Mouse (Mus musculus) thymus, adult 2 months (tissue): ENCODE data around the gene Snai3. TPM values are rescaled to one million over a fixed set of nuclear protein-coding genes. Genes with fewer than 3 reads are reported as not detected.

Source experiments
- DNase-seq: peaks from one replicate; pipeline ENCODE4 v3.0.0; 2021
- H3K27ac ChIP-seq: fragments of 200-500 bp; 2 replicates; pipeline ENCODE4 v1.5.1; 2012; ENCODE audit warnings: low read length, control low read depth; ENCODE audit not compliant: control insufficient read depth, insufficient read depth
- H3K27me3 ChIP-seq: fragments of 200-500 bp; 2 replicates; pipeline ENCODE4 v1.6.1; 2012; ENCODE audit warnings: mild to moderate bottlenecking, low read length, moderate library complexity, mixed read lengths; ENCODE audit not compliant: control insufficient read depth, insufficient read depth
- H3K36me3 ChIP-seq: fragments of 200-500 bp; 2 replicates; pipeline ENCODE4 v1.6.1; 2012; ENCODE audit warnings: mild to moderate bottlenecking, low read length, moderate library complexity; ENCODE audit not compliant: control insufficient read depth, insufficient read depth
- H3K4me1 ChIP-seq: fragments of 200-500 bp; replicated peaks from 2 replicates; pipeline ENCODE4 v1.6.1; 2012; ENCODE audit warnings: low read length; ENCODE audit not compliant: control insufficient read depth, insufficient read depth
- H3K4me3 ChIP-seq: fragments of 200-500 bp; 2 replicates; pipeline ENCODE4 v1.5.1; 2012; ENCODE audit warnings: mild to moderate bottlenecking, low read length, control low read depth, moderate library complexity; ENCODE audit not compliant: control insufficient read depth, insufficient read depth
- CTCF ChIP-seq: fragments of 200-500 bp; IDR thresholded peaks from 2 replicates; pipeline ENCODE4 v1.5.1; 2012; ENCODE audit warnings: mild to moderate bottlenecking, control low read depth, low read length, moderate library complexity, borderline replicate concordance; ENCODE audit not compliant: control insufficient read depth, poor library complexity, insufficient read depth; ENCODE audit errors: extremely low read depth
- POLR2A ChIP-seq: fragments of 200-500 bp; IDR thresholded peaks from 2 replicates; pipeline ENCODE4 v1.6.1; 2012; ENCODE audit warnings: mild to moderate bottlenecking, low read length, control low read depth, moderate library complexity; ENCODE audit not compliant: control insufficient read depth, poor library complexity, insufficient read depth; ENCODE audit errors: extremely low read depth
- WGBS: fragments of 180-500 bp; shearing (Covaris S2); methylation state at CpG from one replicate; pipeline ENCODE4 v1.1.7; 2018; 5-methylcytosine and 5-hydroxymethylcytosine counted together
- polyA plus RNA-seq: library from polyadenylated mRNA; depleted of rRNA; stranded (reverse); fragments of >200 nt; gene quantifications from 2 replicates; pipeline ENCODE4 v1.2.3, GENCODE M21; 2012

Gene Snai3
- polyA plus RNA-seq, 1 experiment: 47.1 TPM

- H3K27ac ChIP-seq: no peak overlapping the region
- H3K4me3 ChIP-seq: no peak overlapping the region
- H3K4me1 ChIP-seq: peaks cover 21% of the 10 kb centered on the region
- no peaks in the 10 kb centered on the region for H3K27me3 ChIP-seq
- TF ChIP-seq CTCF: no peak
- no peak for TF ChIP-seq POLR2A
- peaks cover 21% of the 10 kb centered on the region for H3K36me3 ChIP-seq
- no peak for DNase-seq
- WGBS: 91% methylated on average over 9 of the region's 9 CpGs
Observed at GRCm38 (mm10) chr8:122426145-122426544, 34.4 kb downstream of the Snai3 start.

DNA sequence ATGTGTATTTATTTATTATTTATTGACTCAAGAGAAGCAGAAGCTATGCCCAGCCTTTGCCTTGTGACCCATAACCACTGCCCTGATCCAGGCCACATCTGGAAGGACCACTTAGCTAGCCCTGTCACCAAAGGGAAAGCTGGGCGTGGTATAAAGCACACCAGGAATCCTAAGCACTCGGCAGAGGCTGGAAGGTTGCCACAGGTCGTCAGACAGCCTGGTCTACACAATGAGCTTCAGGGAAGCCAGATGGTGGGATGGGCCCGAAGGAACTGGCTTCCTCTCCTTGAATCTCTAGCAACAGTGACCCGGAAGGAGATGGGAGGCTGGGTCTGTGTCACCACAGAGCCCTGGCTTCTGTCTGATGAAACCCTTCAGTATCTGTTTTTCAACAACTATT lies 36.9 kb downstream of the Snai3 start:
- no peak overlapping the region for H3K4me3 ChIP-seq
- TF ChIP-seq POLR2A (no peak), CTCF (no peak)
- H3K27ac ChIP-seq: no peak overlapping the region
- peaks cover 21% of the 10 kb centered on the region for H3K36me3 ChIP-seq
- no peak for DNase-seq
- H3K4me1 ChIP-seq: peaks cover 8% of the 10 kb centered on the region
- H3K27me3 ChIP-seq: no peaks in the 10 kb centered on the region
- 90% methylated on average over 5 of the region's 5 CpGs for WGBS

- TF ChIP-seq CTCF: no peak
- no peak for TF ChIP-seq POLR2A
- DNase-seq: no peak
- peaks cover 21% of the 10 kb centered on the region for H3K36me3 ChIP-seq
- no peaks in the 10 kb centered on the region for H3K27me3 ChIP-seq
- H3K4me3 ChIP-seq: no peak overlapping the region
- no peak overlapping the region for H3K27ac ChIP-seq
- H3K4me1 ChIP-seq: peaks cover 4% of the 10 kb centered on the region
- 96% methylated on average over 24 of the region's 24 CpGs for WGBS
Observed at GRCm38 (mm10) chr8:122423217-122423616, 37.3 kb downstream of the Snai3 start.

DNA sequence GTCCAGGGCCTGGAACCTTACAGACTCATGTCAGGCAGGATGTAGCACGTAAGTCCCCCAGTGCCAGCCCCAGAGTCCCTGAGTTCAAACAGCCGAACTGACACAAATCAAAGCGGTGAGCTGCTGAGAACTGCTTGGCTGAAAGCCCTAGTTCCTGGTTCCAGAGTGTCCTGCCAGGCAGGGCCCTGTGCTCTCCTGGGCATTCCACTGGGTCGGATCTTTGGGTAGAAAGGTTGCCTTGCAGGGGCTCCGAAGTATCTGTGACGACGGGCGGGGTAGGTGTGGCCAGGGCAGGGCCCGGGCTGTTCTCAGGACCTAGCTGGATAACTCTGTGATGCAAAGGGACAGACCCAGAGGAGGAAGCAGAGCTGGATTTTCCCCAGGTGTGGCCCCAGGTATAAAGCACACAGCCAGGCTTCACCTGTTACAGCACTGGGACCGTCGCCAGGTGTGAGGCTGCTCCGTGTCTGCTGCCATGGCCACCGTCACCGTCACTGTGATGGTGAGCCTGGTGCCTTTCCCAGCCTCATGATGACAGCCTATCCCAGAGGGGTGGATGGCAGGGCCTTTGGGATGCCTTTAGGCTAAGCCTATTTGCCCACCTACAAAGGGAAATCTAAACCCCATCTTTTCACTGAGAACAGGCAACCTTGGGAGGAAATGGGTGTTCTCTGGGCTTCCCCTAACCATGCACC lies 39.0 kb downstream of the Snai3 start, which contains the start of gene Il17c:
Il17c (plus strand) TSS at position 645 of the 695 bp plus-strand sequence.
- Histone ChIP-seq H3K4me1 (no peaks in the 10 kb centered on the region), H3K27me3 (no peaks in the 10 kb centered on the region), H3K36me3 (peaks cover 21% of the 10 kb centered on the region), H3K4me3 (no peak within 1 kb of the TSS), H3K27ac (no peak within 1 kb of the TSS)
- 96% methylated on average over 14 of the region's 14 CpGs for WGBS
- DNase-seq: no peak
- TF ChIP-seq CTCF (no peak), POLR2A (no peak)

DNA sequence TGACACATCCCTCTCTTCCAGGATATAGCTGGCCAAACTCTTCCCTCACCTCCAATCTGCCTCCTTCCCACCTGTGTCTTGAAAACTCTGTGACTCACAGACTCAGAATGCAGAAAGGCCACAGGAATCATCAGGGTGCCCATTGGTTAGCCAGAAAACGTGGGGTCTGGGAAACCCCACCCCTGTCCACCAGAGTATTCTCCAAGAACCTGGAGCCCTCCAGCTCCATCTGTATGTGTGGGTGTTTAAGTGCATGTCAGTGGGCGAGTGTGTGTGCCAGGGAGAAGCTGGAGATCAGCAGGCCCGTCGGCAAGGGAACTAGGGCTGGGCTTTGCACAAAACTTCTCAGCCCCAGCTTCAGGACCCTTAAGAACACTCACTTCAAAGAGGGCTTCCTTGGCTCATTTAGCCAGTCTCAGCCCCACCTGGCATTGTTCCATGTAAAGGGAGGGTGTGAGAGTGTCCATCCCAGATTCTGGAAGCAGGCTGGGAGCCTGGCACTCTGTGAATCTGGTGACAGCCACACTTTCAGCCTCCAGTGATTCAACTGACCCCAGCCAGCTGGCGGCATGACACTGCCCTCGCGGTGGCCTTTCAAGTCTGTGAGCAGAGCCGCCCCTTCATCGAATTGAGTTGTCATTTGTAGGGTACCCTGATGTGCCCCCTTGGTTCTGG lies 40.5 kb downstream of the Snai3 start:
- Histone ChIP-seq H3K36me3 (peaks cover 21% of the 10 kb centered on the region), H3K4me3 (no peak overlapping the region), H3K27me3 (no peaks in the 10 kb centered on the region), H3K27ac (no peak overlapping the region), H3K4me1 (no peaks in the 10 kb centered on the region)
- WGBS: 91% methylated on average over 9 of the region's 9 CpGs
- TF ChIP-seq CTCF (no peak), POLR2A (no peak)
- no peak for DNase-seq

DNA sequence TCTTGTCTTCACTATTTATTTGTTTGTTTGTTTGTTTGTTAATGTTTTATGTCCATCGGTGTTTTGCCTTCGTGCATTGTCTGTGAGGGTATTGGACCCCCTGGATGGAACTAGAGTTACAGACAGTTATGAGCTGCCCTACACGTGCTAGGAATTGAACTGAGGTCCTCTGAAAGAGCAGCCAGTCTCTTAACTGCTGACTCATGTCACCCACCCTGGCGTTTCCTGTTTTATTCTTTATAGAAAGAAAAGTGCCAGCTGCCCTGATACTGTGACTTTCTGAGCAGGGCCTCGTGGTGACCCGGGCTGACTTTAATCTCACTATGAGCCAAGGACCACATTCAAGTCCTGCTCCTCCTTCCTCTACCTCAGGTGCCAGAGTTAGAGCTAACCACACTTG lies 45.0 kb downstream of the Snai3 start:
- Histone ChIP-seq H3K36me3 (peaks cover 61% of the 10 kb centered on the region), H3K4me3 (no peak overlapping the region), H3K27ac (no peak overlapping the region), H3K27me3 (no peaks in the 10 kb centered on the region), H3K4me1 (no peaks in the 10 kb centered on the region)
- WGBS: 29% methylated on average over 6 of the region's 6 CpGs
- no peak for TF ChIP-seq CTCF
- TF ChIP-seq POLR2A: no peak
- no peak for DNase-seq
